8 mouse cellular contexts compared by ENCODE assay signal in the genomic region with DNA sequence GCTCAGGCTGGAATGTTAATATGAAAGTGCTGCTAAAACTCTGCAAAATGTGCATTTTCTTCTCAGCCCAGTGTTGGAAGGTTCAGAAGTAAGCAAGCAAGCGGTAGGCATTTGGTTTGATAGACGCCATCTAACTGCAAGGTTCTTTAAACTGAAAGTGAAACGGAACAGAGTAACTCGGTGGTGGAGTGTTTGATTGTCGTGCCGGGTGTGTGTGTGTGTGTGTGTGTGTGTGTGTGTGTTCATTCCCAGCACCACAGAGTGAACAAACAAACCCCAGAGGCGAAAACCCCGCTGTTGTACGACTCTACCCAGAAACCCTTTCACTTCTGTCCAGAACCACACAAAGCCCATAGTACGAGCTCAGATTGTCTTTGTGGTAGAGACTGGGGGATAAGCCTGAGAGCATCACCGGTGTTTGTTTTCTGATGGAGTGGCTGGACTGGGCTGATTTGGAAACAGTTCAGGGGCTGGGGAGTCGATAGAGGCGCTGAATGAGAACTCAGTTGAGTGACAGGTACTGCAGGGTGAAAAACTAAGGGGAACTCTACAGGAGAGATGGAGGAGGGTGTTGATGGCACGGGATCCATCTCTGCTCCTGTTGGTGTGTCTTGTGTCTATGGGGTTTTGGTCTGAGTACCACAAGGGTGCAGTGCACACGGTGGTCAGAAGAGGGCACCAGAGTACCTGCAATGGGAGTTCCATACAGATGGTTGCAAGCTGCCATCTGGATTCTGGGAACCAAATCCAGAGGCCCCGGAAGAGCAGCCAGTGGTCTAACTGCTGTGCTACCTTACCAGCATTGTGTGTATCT. TPM values are rescaled to one million over a fixed set of nuclear protein-coding genes. Genes with fewer than 3 reads are reported as not detected.
DNase-seq lines count a peak whose midpoint lies in the region; ATAC-seq and TF ChIP-seq lines count a peak whose summit lies in the region.

No protein-coding gene starts in this region.

- peak; percentile 51 for ATAC-seq in forebrain, embryonic 11.5 days (replicated peaks; ENCODE audit: low FRiP score)
- peak; percentile 65 for ATAC-seq in heart, postnatal 0 days (ENCODE audit: insufficient read depth, low read depth)
- peak; percentile 69 for ATAC-seq in liver, embryonic 16.5 days (ENCODE audit: low read depth)
- ATAC-seq in neural tube, embryonic 13.5 days (ENCODE audit: low read depth) = peak; percentile 60

- H3K4me2 ChIP-seq in forebrain, embryonic 11.5 days (ENCODE audit: low read depth, low read length, severe bottlenecking) = peak overlapping the region; percentile 98
- peak overlapping the region; percentile 76 for H3K4me2 ChIP-seq in heart, postnatal 0 days (ENCODE audit: low read depth, low read length)
- peak overlapping the region; percentile 97 for H3K4me2 ChIP-seq in liver, embryonic 16.5 days (ENCODE audit: low read depth, low read length)
- peak overlapping the region; percentile 91 for H3K4me2 ChIP-seq in neural tube, embryonic 13.5 days

- no peak for TF ChIP-seq POLR2A in testis, adult 2 months (IDR thresholded peaks at IDR 0.05; ENCODE audit: control insufficient read depth, low read depth, low read length)

- H3K36me3 ChIP-seq in forebrain, embryonic 11.5 days (ENCODE audit: control insufficient read depth, insufficient read depth, low read length) = peaks cover 10% of the 10 kb centered on the region
- peaks cover 21% of the 10 kb centered on the region for H3K36me3 ChIP-seq in heart, postnatal 0 days (replicated peaks; ENCODE audit: control insufficient read depth, insufficient read depth, low read length)
- H3K36me3 ChIP-seq in liver, embryonic 16.5 days (ENCODE audit: control insufficient read depth, insufficient read depth) = peaks cover 13% of the 10 kb centered on the region; the same call in 1 of the 2 replicates
- peaks cover 36% of the 10 kb centered on the region for H3K36me3 ChIP-seq in neural tube, embryonic 13.5 days
- H3K36me3 ChIP-seq in testis, adult 2 months (ENCODE audit: control insufficient read depth, insufficient read depth, low read length) = no peaks in the 10 kb centered on the region

- H3K27ac ChIP-seq in forebrain, embryonic 11.5 days (ENCODE audit: low read depth, low read length) = 0 out of 2 replicates have a peak overlapping the region, but pooled peaks have one; percentile 18
- H3K27ac ChIP-seq in heart, postnatal 0 days (ENCODE audit: low read depth) = peak overlapping the region; percentile 69
- H3K27ac ChIP-seq in liver, embryonic 16.5 days (ENCODE audit: low read length) = peak overlapping the region; percentile 84
- peak overlapping the region; percentile 74 for H3K27ac ChIP-seq in neural tube, embryonic 13.5 days (replicated peaks)
- H3K27ac ChIP-seq in testis, adult 2 months (ENCODE audit: control insufficient read depth, insufficient read depth, low read depth, low read length) = peak overlapping the region; percentile 34

- no peaks in the 10 kb centered on the region for H3K4me1 ChIP-seq in forebrain, embryonic 11.5 days (replicated peaks; ENCODE audit: control insufficient read depth, insufficient read depth, low read length)
- H3K4me1 ChIP-seq in heart, postnatal 0 days (ENCODE audit: control insufficient read depth, insufficient read depth) = no peaks in the 10 kb centered on the region; the same call in 1 of the 2 replicates
- H3K4me1 ChIP-seq in liver, embryonic 16.5 days (ENCODE audit: control insufficient read depth, low read depth, low read length) = peaks cover 10% of the 10 kb centered on the region
- H3K4me1 ChIP-seq in neural tube, embryonic 13.5 days (replicated peaks) = peaks cover 11% of the 10 kb centered on the region
- peaks cover 16% of the 10 kb centered on the region for H3K4me1 ChIP-seq in testis, adult 2 months (ENCODE audit: control insufficient read depth, insufficient read depth, low read length)

- no peak for TF ChIP-seq EP300 in heart, postnatal 0 days (IDR thresholded peaks at IDR 0.05; ENCODE audit: low read depth)

- 13% methylated on average over 16 of the region's 16 CpGs for WGBS in forebrain, embryonic 11.5 days
- 4% methylated on average over 16 of the region's 16 CpGs for WGBS in heart, postnatal 0 days
- WGBS in liver, embryonic 16.5 days (ENCODE audit: insufficient replicate concordance) = 2% methylated on average over 16 of the region's 16 CpGs
- 11% methylated on average over 16 of the region's 16 CpGs for WGBS in neural tube, embryonic 13.5 days

- peak overlapping the region; percentile 77 for H3K4me3 ChIP-seq in forebrain, embryonic 11.5 days (ENCODE audit: low read depth, low read length)
- peak overlapping the region; percentile 70 for H3K4me3 ChIP-seq in heart, postnatal 0 days (ENCODE audit: low read depth, low read length)
- H3K4me3 ChIP-seq in liver, embryonic 16.5 days (ENCODE audit: low read depth, low read length) = peak overlapping the region; percentile 81
- H3K4me3 ChIP-seq in neural tube, embryonic 13.5 days = peak overlapping the region; percentile 89
- H3K4me3 ChIP-seq in testis, adult 2 months (ENCODE audit: control insufficient read depth, low read depth, low read length) = peak overlapping the region; percentile 75

- no peaks in the 10 kb centered on the region for H3K27me3 ChIP-seq in forebrain, embryonic 11.5 days (ENCODE audit: control insufficient read depth, insufficient read depth, low read length)
- no peaks in the 10 kb centered on the region for H3K27me3 ChIP-seq in heart, postnatal 0 days (ENCODE audit: control insufficient read depth, insufficient read depth, low read length)
- no peaks in the 10 kb centered on the region for H3K27me3 ChIP-seq in liver, embryonic 16.5 days (ENCODE audit: control insufficient read depth, insufficient read depth, low read depth, low read length)
- H3K27me3 ChIP-seq in neural tube, embryonic 13.5 days = no peaks in the 10 kb centered on the region
- H3K27me3 ChIP-seq in testis, adult 2 months (ENCODE audit: control insufficient read depth, insufficient read depth, low read length) = no peaks in the 10 kb centered on the region

- peak overlapping the region; percentile 76 for H3K9ac ChIP-seq in forebrain, embryonic 11.5 days (ENCODE audit: low read length)
- H3K9ac ChIP-seq in heart, postnatal 0 days (replicated peaks; ENCODE audit: low read depth, low read length) = peak overlapping the region; percentile 60
- peak overlapping the region; percentile 77 for H3K9ac ChIP-seq in liver, embryonic 16.5 days (ENCODE audit: low read depth, low read length)
- H3K9ac ChIP-seq in neural tube, embryonic 13.5 days = peak overlapping the region; percentile 91

- H3K9me3 ChIP-seq in forebrain, embryonic 11.5 days (ENCODE audit: control insufficient read depth, low read length) = no peaks in the 10 kb centered on the region
- no peaks in the 10 kb centered on the region for H3K9me3 ChIP-seq in heart, postnatal 0 days (replicated peaks; ENCODE audit: control insufficient read depth, low read length)
- H3K9me3 ChIP-seq in liver, embryonic 16.5 days (replicated peaks; ENCODE audit: control insufficient read depth, low read length) = no peaks in the 10 kb centered on the region
- H3K9me3 ChIP-seq in neural tube, embryonic 13.5 days = 0 out of 2 replicates have a peak, but pooled peaks cover 7% of the 10 kb centered on the region

- TF ChIP-seq CTCF in heart, postnatal 0 days (IDR thresholded peaks at IDR 0.05; ENCODE audit: low read depth) = peak; percentile 95
- TF ChIP-seq CTCF in testis, adult 2 months (IDR thresholded peaks at IDR 0.05; ENCODE audit: control insufficient read depth, insufficient read depth, insufficient replicate concordance, low read depth, low read length) = peak; percentile 96

- DNase-seq in CD8-positive naive resting alpha-beta T cell, adult 2 months (ENCODE audit: low read depth in 2 of 2, low spot score in 2 of 2) = peak; percentile 80 to 90
- DNase-seq in c-Kit-positive CD71-negative TER-119-negative erythroid progenitor cells, embryonic 14.5 days (ENCODE audit: low read depth) = peak; percentile 92
- peak; percentile 94 for DNase-seq in forebrain, embryonic 11.5 days (ENCODE audit: low spot score)
- peak; percentile 77 for DNase-seq in heart, postnatal 0 days (ENCODE audit: low spot score)
- peak; percentile 94 to 95 for DNase-seq in kidney, postnatal 4 days

RNA-seq across cellular contexts. Expression of gene Idnk, which starts 0.9 kb away (rescaled TPM):
- 41.6 and 45.8 TPM in 2 replicates for polyA plus RNA-seq in forebrain, embryonic 11.5 days (2014; fragmentation: Nextera tagmentation; extraction: Ambion mirVana)
- total RNA-seq in heart, postnatal 0 days (2014; rRNA removed; ENCODE audit: low replicate concordance) = 17.4 and 23.2 TPM in 2 replicates
- polyA plus RNA-seq in heart, postnatal 0 days (2015; fragmentation: Nextera tagmentation; extraction: Ambion mirVana) = 33.3 and 36.3 TPM in 2 replicates
- 18.3 and 18.9 TPM in 2 replicates for polyA plus RNA-seq in liver, embryonic 16.5 days (2015; fragmentation: Nextera tagmentation; extraction: Ambion mirVana)
- 76.8 and 80.8 TPM in 2 replicates for polyA plus RNA-seq in neural tube, embryonic 13.5 days (2015; fragmentation: Nextera tagmentation; extraction: Ambion mirVana)
- polyA plus RNA-seq in testis, adult 2 months (2012; rRNA removed) = 6.0 and 6.7 TPM in 2 replicates

RNA-seq across cellular contexts. Expression of gene Hnrnpa0, which starts 29.9 kb away (rescaled TPM):
- 50.5 and 51.2 TPM in 2 replicates for polyA plus RNA-seq in forebrain, embryonic 11.5 days (2014; fragmentation: Nextera tagmentation; extraction: Ambion mirVana)
- total RNA-seq in heart, postnatal 0 days (2014; rRNA removed; ENCODE audit: low replicate concordance) = 99.7 and 100.0 TPM in 2 replicates
- 22.6 and 23.2 TPM in 2 replicates for polyA plus RNA-seq in heart, postnatal 0 days (2015; fragmentation: Nextera tagmentation; extraction: Ambion mirVana)
- polyA plus RNA-seq in liver, embryonic 16.5 days (2015; fragmentation: Nextera tagmentation; extraction: Ambion mirVana) = 5.2 and 5.4 TPM in 2 replicates
- polyA plus RNA-seq in neural tube, embryonic 13.5 days (2015; fragmentation: Nextera tagmentation; extraction: Ambion mirVana) = 53.7 and 56.0 TPM in 2 replicates
- 36.8 and 45.7 TPM in 2 replicates for polyA plus RNA-seq in testis, adult 2 months (2012; rRNA removed)

RNA-seq across cellular contexts. Expression of gene Klhl3, which starts 44.9 kb away (rescaled TPM):
- 3.1 TPM in 2 replicates for polyA plus RNA-seq in forebrain, embryonic 11.5 days (2014; fragmentation: Nextera tagmentation; extraction: Ambion mirVana)
- total RNA-seq in heart, postnatal 0 days (2014; rRNA removed; ENCODE audit: low replicate concordance) = 5.6 and 6.1 TPM in 2 replicates
- polyA plus RNA-seq in heart, postnatal 0 days (2015; fragmentation: Nextera tagmentation; extraction: Ambion mirVana) = 7.4 and 8.3 TPM in 2 replicates
- 1.2 and 1.6 TPM in 2 replicates for polyA plus RNA-seq in liver, embryonic 16.5 days (2015; fragmentation: Nextera tagmentation; extraction: Ambion mirVana)
- polyA plus RNA-seq in neural tube, embryonic 13.5 days (2015; fragmentation: Nextera tagmentation; extraction: Ambion mirVana) = 11.5 and 12.3 TPM in 2 replicates
- 5.6 TPM in 2 replicates for polyA plus RNA-seq in testis, adult 2 months (2012; rRNA removed)

RNA-seq across cellular contexts. Expression of gene Ubqln1, which starts 57.1 kb away (rescaled TPM):
- 153 and 158 TPM in 2 replicates for polyA plus RNA-seq in forebrain, embryonic 11.5 days (2014; fragmentation: Nextera tagmentation; extraction: Ambion mirVana)
- total RNA-seq in heart, postnatal 0 days (2014; rRNA removed; ENCODE audit: low replicate concordance) = 105 and 125 TPM in 2 replicates
- polyA plus RNA-seq in heart, postnatal 0 days (2015; fragmentation: Nextera tagmentation; extraction: Ambion mirVana) = 45.7 and 48.6 TPM in 2 replicates
- 36.2 and 38.0 TPM in 2 replicates for polyA plus RNA-seq in liver, embryonic 16.5 days (2015; fragmentation: Nextera tagmentation; extraction: Ambion mirVana)
- polyA plus RNA-seq in neural tube, embryonic 13.5 days (2015; fragmentation: Nextera tagmentation; extraction: Ambion mirVana) = 142 and 154 TPM in 2 replicates
- polyA plus RNA-seq in testis, adult 2 months (2012; rRNA removed) = 95.2 and 117 TPM in 2 replicates

Comparison
In these comparisons a context has a peak if more than half of its experiments do, and no peak if none do; other contexts are left out.
1. Peak in every context shown above with its lines: DNase-seq, ATAC-seq, H3K4me3 ChIP-seq and H3K27ac ChIP-seq.
2. H3K27ac ChIP-seq: peak in every context shown above with its lines; median percentile 84 in liver, embryonic 16.5 days; 74 in neural tube, embryonic 13.5 days; 69 in heart, postnatal 0 days; 34 in testis, adult 2 months; 18 in forebrain, embryonic 11.5 days.